Comparison of ENCODE assay signal across 9 mouse cellular contexts in genomic region chr16:94354450-94354849, GRCm38 (mm10). TPM values are rescaled to one million over a fixed set of nuclear protein-coding genes. Genes with fewer than 3 reads are reported as not detected.
A peak's percentile ranks its signal among the peaks of the same experiment; 100 is the strongest.
DNase-seq lines count a peak whose midpoint lies in the region; ATAC-seq lines count a peak whose summit lies in the region.
"Had no signal": no experiment of that assay in that cellular context is flagged by ENCODE, and none has a peak within 500 bp of the region (broad histone marks: within the 10 kb centered on the region; RNA-seq: fewer than 3 reads in every experiment).

No protein-coding gene starts in this region.

- H3K27me3 ChIP-seq in forebrain, embryonic 13.5 days, result no peaks in the 10 kb centered on the region
- H3K27me3 ChIP-seq in forebrain, embryonic 16.5 days (replicated peaks; ENCODE audit: control insufficient read depth, insufficient read depth, low read length), result no peaks in the 10 kb centered on the region
- H3K27me3 ChIP-seq in lung, embryonic 16.5 days (ENCODE audit: control insufficient read depth, insufficient read depth, low read depth, low read length), result no peaks in the 10 kb centered on the region
- no peaks in the 10 kb centered on the region for H3K27me3 ChIP-seq in heart, embryonic 15.5 days
- no peaks in the 10 kb centered on the region; the same call in 1 of the 2 replicates for H3K27me3 ChIP-seq in hindbrain, embryonic 12.5 days
- H3K27me3 ChIP-seq: embryonic facial prominence, embryonic 15.5 days had no signal

- H3K4me1 ChIP-seq in forebrain, embryonic 13.5 days, result peaks cover 9% of the 10 kb centered on the region; the same call in 1 of the 2 replicates
- no peaks in the 10 kb centered on the region; the same call in 1 of the 2 replicates for H3K4me1 ChIP-seq in forebrain, embryonic 16.5 days (replicated peaks; ENCODE audit: control insufficient read depth, insufficient read depth, low read length)
- H3K4me1 ChIP-seq in lung, embryonic 16.5 days (replicated peaks; ENCODE audit: control insufficient read depth, insufficient read depth, low read length), result no peaks in the 10 kb centered on the region; the same call in 1 of the 2 replicates
- H3K4me1 ChIP-seq in heart, embryonic 15.5 days (replicated peaks), result peaks cover 5% of the 10 kb centered on the region
- H3K4me1 ChIP-seq in hindbrain, embryonic 12.5 days, result peaks cover 14% of the 10 kb centered on the region

- WGBS in forebrain, embryonic 13.5 days, result 55% methylated on average over 9 of the region's 9 CpGs
- 56% methylated on average over 9 of the region's 9 CpGs for WGBS in forebrain, embryonic 16.5 days
- 11% methylated on average over 9 of the region's 9 CpGs for WGBS in lung, embryonic 16.5 days
- WGBS in heart, embryonic 15.5 days, result 21% methylated on average over 9 of the region's 9 CpGs
- 50% methylated on average over 9 of the region's 9 CpGs for whole genome bisulfite sequencing in hindbrain, embryonic 12.5 days

- no peak overlapping the region for H3K27ac ChIP-seq in forebrain, embryonic 13.5 days
- H3K27ac ChIP-seq in forebrain, embryonic 16.5 days (ENCODE audit: low read length), result no peak overlapping the region
- H3K27ac ChIP-seq in lung, embryonic 16.5 days (ENCODE audit: low read length), result no peak overlapping the region
- peak overlapping the region; percentile 24; the same call in 1 of the 2 replicates for H3K27ac ChIP-seq in heart, embryonic 15.5 days
- no peak overlapping the region for H3K27ac ChIP-seq in hindbrain, embryonic 12.5 days
- H3K27ac ChIP-seq: embryonic facial prominence, embryonic 15.5 days had no signal

- no peak overlapping the region for H3K4me2 ChIP-seq in forebrain, embryonic 13.5 days
- H3K4me2 ChIP-seq in forebrain, embryonic 16.5 days (ENCODE audit: low read length), result no peak overlapping the region
- H3K4me2 ChIP-seq in lung, embryonic 16.5 days (ENCODE audit: low read depth, low read length), result no peak overlapping the region
- peak overlapping the region; percentile 18; the same call in 1 of the 2 replicates for H3K4me2 ChIP-seq in heart, embryonic 15.5 days
- no peak overlapping the region for H3K4me2 ChIP-seq in hindbrain, embryonic 12.5 days (replicated peaks)
- H3K4me2 ChIP-seq: embryonic facial prominence, embryonic 15.5 days had no signal

- ATAC-seq in forebrain, embryonic 13.5 days, result peak; percentile 61; the same call in 1 of the 2 replicates
- no peak for ATAC-seq in forebrain, embryonic 16.5 days
- peak; percentile 71 for ATAC-seq in lung, embryonic 16.5 days (ENCODE audit: low read depth)
- peak; percentile 77 for ATAC-seq in heart, embryonic 15.5 days (replicated peaks; ENCODE audit: insufficient number of reproducible peaks, insufficient read depth, low FRiP score, low read depth)
- no peak for ATAC-seq in hindbrain, embryonic 12.5 days (ENCODE audit: low FRiP score)

- H3K4me3 ChIP-seq in forebrain, embryonic 13.5 days, result no peak overlapping the region
- no peak overlapping the region for H3K4me3 ChIP-seq in forebrain, embryonic 16.5 days (replicated peaks; ENCODE audit: low read length)
- no peak overlapping the region for H3K4me3 ChIP-seq in lung, embryonic 16.5 days (ENCODE audit: low read length)
- no peak overlapping the region for H3K4me3 ChIP-seq in heart, embryonic 15.5 days
- H3K4me3 ChIP-seq in hindbrain, embryonic 12.5 days, result no peak overlapping the region
- H3K4me3 ChIP-seq: embryonic facial prominence, embryonic 15.5 days had no signal

- no peaks in the 10 kb centered on the region for H3K36me3 ChIP-seq in forebrain, embryonic 13.5 days (ENCODE audit: poor library complexity, severe bottlenecking)
- no peaks in the 10 kb centered on the region for H3K36me3 ChIP-seq in forebrain, embryonic 16.5 days (ENCODE audit: control insufficient read depth, insufficient read depth)
- no peaks in the 10 kb centered on the region for H3K36me3 ChIP-seq in lung, embryonic 16.5 days (ENCODE audit: control insufficient read depth, insufficient read depth, low read length)
- no peaks in the 10 kb centered on the region for H3K36me3 ChIP-seq in heart, embryonic 15.5 days
- no peaks in the 10 kb centered on the region for H3K36me3 ChIP-seq in hindbrain, embryonic 12.5 days
- H3K36me3 ChIP-seq: embryonic facial prominence, embryonic 15.5 days had no signal

- no peaks in the 10 kb centered on the region for H3K9me3 ChIP-seq in forebrain, embryonic 13.5 days (replicated peaks)
- H3K9me3 ChIP-seq in forebrain, embryonic 16.5 days (ENCODE audit: control insufficient read depth, low read length), result no peaks in the 10 kb centered on the region
- H3K9me3 ChIP-seq in lung, embryonic 16.5 days (ENCODE audit: control insufficient read depth, low read length), result no peaks in the 10 kb centered on the region
- no peaks in the 10 kb centered on the region for H3K9me3 ChIP-seq in heart, embryonic 15.5 days (replicated peaks)
- H3K9me3 ChIP-seq in hindbrain, embryonic 12.5 days (replicated peaks), result no peaks in the 10 kb centered on the region
- H3K9me3 ChIP-seq: embryonic facial prominence, embryonic 15.5 days had no signal

- no peak for DNase-seq in lung, postnatal 14 days
- peak; percentile 58 to 60 for DNase-seq in natural killer cell, adult 2 months (ENCODE audit: low spot score in 2 of 2)
- DNase-seq in gastrocnemius, postnatal 10 days, result no peak

- no peak overlapping the region for H3K9ac ChIP-seq in forebrain, embryonic 13.5 days
- no peak overlapping the region for H3K9ac ChIP-seq in forebrain, embryonic 16.5 days (replicated peaks; ENCODE audit: low read depth, low read length)
- H3K9ac ChIP-seq in lung, embryonic 16.5 days (ENCODE audit: low read length), result no peak overlapping the region
- H3K9ac ChIP-seq in heart, embryonic 15.5 days, result no peak overlapping the region
- H3K9ac ChIP-seq in hindbrain, embryonic 12.5 days, result no peak overlapping the region
- H3K9ac ChIP-seq: embryonic facial prominence, embryonic 15.5 days had no signal

RNA-seq across cellular contexts. Expression of gene Ttc3, which starts 16.0 kb away (rescaled TPM):
- 644 and 681 TPM in 2 replicates for polyA plus RNA-seq in forebrain, embryonic 13.5 days (2015; fragmentation: Nextera tagmentation; extraction: Ambion mirVana)
- polyA plus RNA-seq in forebrain, embryonic 16.5 days (2015; fragmentation: Nextera tagmentation; extraction: Ambion mirVana), result 831 and 875 TPM in 2 replicates
- 152 and 153 TPM in 2 replicates for polyA plus RNA-seq in lung, embryonic 16.5 days (2015; fragmentation: Nextera tagmentation; extraction: Ambion mirVana)
- polyA plus RNA-seq in heart, embryonic 15.5 days (2015; fragmentation: Nextera tagmentation; extraction: Ambion mirVana), result 151 and 153 TPM in 2 replicates
- polyA plus RNA-seq in hindbrain, embryonic 12.5 days (2016; fragmentation: Nextera tagmentation; extraction: Ambion mirVana), result 609 and 686 TPM in 2 replicates
- 100 to 1,000 TPM; 103 to 128 TPM for total RNA-seq in gastrocnemius, postnatal 10 days (2021)

RNA-seq across cellular contexts. Expression of gene Pigp, which starts 17.2 kb away (rescaled TPM):
- polyA plus RNA-seq in forebrain, embryonic 13.5 days (2015; fragmentation: Nextera tagmentation; extraction: Ambion mirVana), result 120 and 126 TPM in 2 replicates
- 117 and 120 TPM in 2 replicates for polyA plus RNA-seq in forebrain, embryonic 16.5 days (2015; fragmentation: Nextera tagmentation; extraction: Ambion mirVana)
- polyA plus RNA-seq in lung, embryonic 16.5 days (2015; fragmentation: Nextera tagmentation; extraction: Ambion mirVana), result 111 and 112 TPM in 2 replicates
- polyA plus RNA-seq in heart, embryonic 15.5 days (2015; fragmentation: Nextera tagmentation; extraction: Ambion mirVana), result 96.2 and 112 TPM in 2 replicates
- polyA plus RNA-seq in hindbrain, embryonic 12.5 days (2016; fragmentation: Nextera tagmentation; extraction: Ambion mirVana), result 104 and 116 TPM in 2 replicates
- total RNA-seq in gastrocnemius, postnatal 10 days (2021), result 100 to 1,000 TPM; 144 to 146 TPM

RNA-seq across cellular contexts. Expression of gene Ripply3, which starts 26.2 kb away (rescaled TPM):
- 2.1 and 2.8 TPM in 2 replicates for polyA plus RNA-seq in forebrain, embryonic 13.5 days (2015; fragmentation: Nextera tagmentation; extraction: Ambion mirVana)
- 0.99 and 1.1 TPM in 2 replicates for polyA plus RNA-seq in forebrain, embryonic 16.5 days (2015; fragmentation: Nextera tagmentation; extraction: Ambion mirVana)
- polyA plus RNA-seq in lung, embryonic 16.5 days (2015; fragmentation: Nextera tagmentation; extraction: Ambion mirVana), result 23.5 and 24.5 TPM in 2 replicates
- polyA plus RNA-seq in heart, embryonic 15.5 days (2015; fragmentation: Nextera tagmentation; extraction: Ambion mirVana), result 4.5 TPM in 2 replicates
- polyA plus RNA-seq in hindbrain, embryonic 12.5 days (2016; fragmentation: Nextera tagmentation; extraction: Ambion mirVana), result 3.6 and 3.7 TPM in 2 replicates
- 1 to 10 TPM; 1.9 to 3.4 TPM for total RNA-seq in gastrocnemius, postnatal 10 days (2021)

RNA-seq across cellular contexts. Expression of gene Hlcs, which starts 41.1 kb away (rescaled TPM):
- polyA plus RNA-seq in forebrain, embryonic 13.5 days (2015; fragmentation: Nextera tagmentation; extraction: Ambion mirVana), result 9.0 and 9.8 TPM in 2 replicates
- 6.6 and 8.0 TPM in 2 replicates for polyA plus RNA-seq in forebrain, embryonic 16.5 days (2015; fragmentation: Nextera tagmentation; extraction: Ambion mirVana)
- polyA plus RNA-seq in lung, embryonic 16.5 days (2015; fragmentation: Nextera tagmentation; extraction: Ambion mirVana), result 7.5 and 7.9 TPM in 2 replicates
- 7.4 and 8.5 TPM in 2 replicates for polyA plus RNA-seq in heart, embryonic 15.5 days (2015; fragmentation: Nextera tagmentation; extraction: Ambion mirVana)
- polyA plus RNA-seq in hindbrain, embryonic 12.5 days (2016; fragmentation: Nextera tagmentation; extraction: Ambion mirVana), result 10.0 and 11.0 TPM in 2 replicates
- total RNA-seq in gastrocnemius, postnatal 10 days (2021), result 1 to 10 TPM; 7.0 to 7.7 TPM

Comparison
In these comparisons a context has a peak if more than half of its experiments do, and no peak if none do; other contexts are left out.
1. ATAC-seq: peak in forebrain, embryonic 13.5 days (single experiment), lung, embryonic 16.5 days (single experiment) and heart, embryonic 15.5 days (single experiment); none in forebrain, embryonic 16.5 days (single experiment) and hindbrain, embryonic 12.5 days (single experiment).
2. DNase-seq: peak in natural killer cell, adult 2 months (2 of 2); none in lung, postnatal 14 days (single experiment) and gastrocnemius, postnatal 10 days (single experiment).